Mouse (Mus musculus) urinary bladder, adult 2 months (tissue): ENCODE results near the gene Wdr91. TPM values are rescaled to one million over a fixed set of nuclear protein-coding genes. Genes with fewer than 3 reads are reported as not detected.

ENCODE experiments used
- DNase-seq: peaks from one replicate; pipeline ENCODE4 v3.0.0; 2022; ENCODE audit warnings: low spot score
- polyA plus RNA-seq: library from polyadenylated mRNA; depleted of rRNA; stranded (reverse); fragments of >200 nt; gene quantifications from 2 replicates; pipeline ENCODE4 v1.2.3, GENCODE M21; 2012; rRNA removed

Gene Wdr91
- polyA plus RNA-seq, 1 experiment: 13.6 TPM

GRCm38 (mm10) chr6:34862791-34863403 is 47.8 kb downstream of the Wdr91 start, which contains the start of gene Tmem140:
TSS of gene Tmem140 (plus strand) at chr6:34863146.
- peak; percentile 44 for DNase-seq

- DNase-seq: no peak
Measured at GRCm38 (mm10) chr6:34862381-34862780, 48.3 kb downstream of the Wdr91 start.

GRCm38 (mm10) chr6:34861546-34862053 is 49.1 kb downstream of the Wdr91 start:
- DNase-seq: no peak

- no peak for DNase-seq
Measured at GRCm38 (mm10) chr6:34832352-34832751, 78.3 kb downstream of the Wdr91 start.

Other genes with a start within 250 kb of the Wdr91 start
- gene Agbl3, start 130.4 kb downstream of the Wdr91 start, polyA plus RNA-seq: 11.2 and 13.2 TPM in 2 replicates
- gene Tmem140, start 47.7 kb downstream of the Wdr91 start, polyA plus RNA-seq: 18.3 and 19.8 TPM in 2 replicates
- gene Cyren, start 32.8 kb downstream of the Wdr91 start, polyA plus RNA-seq: 8.1 and 9.1 TPM in 2 replicates
- not detected in 2 replicates for gene Stra8, start 9.3 kb upstream of the Wdr91 start, polyA plus RNA-seq
- gene Slc23a4, start 77.5 kb upstream of the Wdr91 start, polyA plus RNA-seq: 0.66 and 1.5 TPM in 2 replicates
- gene Cnot4, start 222.8 kb upstream of the Wdr91 start, polyA plus RNA-seq: 16.1 and 17.4 TPM in 2 replicates